Mouse (Mus musculus): ENCODE results near the gene Gm14440. TPM values are rescaled to one million over a fixed set of nuclear protein-coding genes. Genes with fewer than 3 reads are reported as not detected.

Gene Gm14440
- 6.5 TPM for polyA plus RNA-seq (2017; shearing (Covaris generic))

DNA sequence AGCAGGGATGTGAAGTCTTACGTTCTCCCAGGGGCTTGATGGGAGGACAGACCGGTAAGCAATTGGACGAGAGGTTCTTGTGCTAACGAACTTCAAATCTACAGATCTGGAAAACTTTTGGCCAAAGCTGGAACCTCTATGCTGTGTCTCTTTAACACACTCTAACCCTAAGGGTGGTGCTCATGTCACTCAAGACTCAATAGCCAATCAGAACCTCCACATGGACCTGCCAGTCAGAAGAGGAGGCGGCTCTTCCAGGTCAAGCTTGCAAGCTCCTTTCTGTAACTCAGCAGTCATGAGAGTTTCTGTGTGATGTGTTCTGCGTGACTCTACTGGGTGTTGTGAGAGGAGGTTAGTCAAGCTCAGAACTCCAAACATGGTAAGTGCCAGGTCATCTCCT is at the start of gene Gm14440:
Gene Gm14440, plus strand, starts transcription at position 301 of the 400 bp plus-strand sequence.

Other genes with a start within 250 kb of the Gm14440 start
- gene Gm14393, start 207.3 kb upstream of the Gm14440 start, polyA plus RNA-seq (2017; shearing (Covaris generic)) = not detected
- 7.8 TPM for gene Gm14399, start 133.1 kb upstream of the Gm14440 start, polyA plus RNA-seq (2017; shearing (Covaris generic))
- gene Gm14443, start 99.3 kb upstream of the Gm14440 start, polyA plus RNA-seq (2017; shearing (Covaris generic)) = 0.07 TPM
- gene Gm14391, start 68.2 kb upstream of the Gm14440 start, polyA plus RNA-seq (2017; shearing (Covaris generic)) = 7.0 TPM
- gene Gm4631, start 63.1 kb downstream of the Gm14440 start, polyA plus RNA-seq (2017; shearing (Covaris generic)) = 20.2 TPM
- gene Zfp968, start 97.3 kb downstream of the Gm14440 start, polyA plus RNA-seq (2017; shearing (Covaris generic)) = 5.5 TPM
- gene Gm4724, start 160.7 kb downstream of the Gm14440 start, polyA plus RNA-seq (2017; shearing (Covaris generic)) = 7.4 TPM
- gene Zfp965, start 194.9 kb downstream of the Gm14440 start, polyA plus RNA-seq (2017; shearing (Covaris generic)) = 6.5 TPM